28 mouse cellular contexts compared by ENCODE assay signal in the genomic region with DNA sequence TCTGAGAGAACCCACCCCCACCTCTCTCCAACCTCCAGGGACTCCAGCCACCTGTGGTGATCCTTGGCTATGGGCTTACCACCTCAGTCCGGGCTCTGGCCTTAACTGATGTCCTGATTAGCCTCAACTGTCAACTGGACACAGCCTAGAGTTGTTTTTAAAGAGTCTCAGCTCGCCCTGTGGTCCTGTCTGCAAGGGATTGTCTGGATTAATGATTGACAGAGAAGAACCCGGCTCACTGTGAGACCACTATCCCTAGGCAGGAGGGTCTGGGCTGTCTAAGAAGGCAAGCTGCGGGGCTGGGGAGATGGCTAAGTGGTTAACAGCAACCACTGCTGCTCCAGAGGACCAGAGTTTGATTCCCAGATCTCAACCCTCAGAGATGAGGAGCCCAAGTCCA. TPM values are rescaled to one million over a fixed set of nuclear protein-coding genes. Genes with fewer than 3 reads are reported as not detected.
DNase-seq lines count a peak whose midpoint lies in the region; ATAC-seq and TF ChIP-seq lines count a peak whose summit lies in the region.
"Had no signal": no experiment of that assay in that cellular context is flagged by ENCODE, and none has a peak within 500 bp of the region (broad histone marks: within the 10 kb centered on the region; RNA-seq: fewer than 3 reads in every experiment).

No protein-coding gene starts in this region.

- no peaks in the 10 kb centered on the region for H3K36me3 ChIP-seq in intestine, embryonic 16.5 days (ENCODE audit: control insufficient read depth, insufficient read depth, low read length)
- H3K36me3 ChIP-seq in intestine, postnatal 0 days (ENCODE audit: control insufficient read depth, insufficient read depth) = peaks cover 34% of the 10 kb centered on the region
- H3K36me3 ChIP-seq in liver, postnatal 0 days (replicated peaks; ENCODE audit: insufficient read depth, low read length) = no peaks in the 10 kb centered on the region
- H3K36me3 ChIP-seq in kidney, embryonic 15.5 days = no peaks in the 10 kb centered on the region
- H3K36me3 ChIP-seq in stomach, embryonic 15.5 days = no peaks in the 10 kb centered on the region
- H3K36me3 ChIP-seq: embryonic facial prominence, embryonic 15.5 days; forebrain, embryonic 15.5 days; heart, embryonic 13.5 days; limb, embryonic 15.5 days; midbrain, embryonic 10.5 days; neural tube, embryonic 13.5 days had no signal

- peaks cover 25% of the 10 kb centered on the region for H3K4me1 ChIP-seq in intestine, embryonic 16.5 days (ENCODE audit: control insufficient read depth, insufficient read depth, low read length)
- H3K4me1 ChIP-seq in intestine, postnatal 0 days (replicated peaks; ENCODE audit: control insufficient read depth, insufficient read depth, low read length) = 0 out of 2 replicates have a peak, but pooled peaks cover 5% of the 10 kb centered on the region
- H3K4me1 ChIP-seq in liver, postnatal 0 days (ENCODE audit: insufficient read depth) = peaks cover 12% of the 10 kb centered on the region
- H3K4me1 ChIP-seq in kidney, embryonic 15.5 days = peaks cover 13% of the 10 kb centered on the region
- peaks cover 20% of the 10 kb centered on the region for H3K4me1 ChIP-seq in stomach, embryonic 15.5 days

- H3K4me2 ChIP-seq in intestine, embryonic 16.5 days (ENCODE audit: low read depth, low read length) = no peak overlapping the region
- H3K4me2 ChIP-seq in intestine, postnatal 0 days (replicated peaks; ENCODE audit: low read depth) = no peak overlapping the region
- no peak overlapping the region for H3K4me2 ChIP-seq in liver, postnatal 0 days (ENCODE audit: low read depth, low read length)
- H3K4me2 ChIP-seq in kidney, embryonic 15.5 days = no peak overlapping the region
- no peak overlapping the region for H3K4me2 ChIP-seq in stomach, embryonic 15.5 days
- H3K4me2 ChIP-seq: embryonic facial prominence, embryonic 15.5 days; forebrain, embryonic 15.5 days; heart, embryonic 13.5 days; hindbrain, embryonic 14.5 days; limb, embryonic 15.5 days; neural tube, embryonic 13.5 days had no signal

- TF ChIP-seq EP300 in liver, postnatal 0 days (IDR thresholded peaks at IDR 0.05; ENCODE audit: low read depth) = no peak

- WGBS in intestine, embryonic 16.5 days = 19% methylated on average over 4 of the region's 4 CpGs
- WGBS in intestine, postnatal 0 days = 32% methylated on average over 4 of the region's 4 CpGs
- 36% methylated on average over 4 of the region's 4 CpGs for WGBS in liver, postnatal 0 days (ENCODE audit: insufficient replicate concordance)
- WGBS in kidney, embryonic 15.5 days = 40% methylated on average over 4 of the region's 4 CpGs
- 41% methylated on average over 4 of the region's 4 CpGs for WGBS in stomach, embryonic 15.5 days

- H3K9ac ChIP-seq in intestine, embryonic 16.5 days (ENCODE audit: low read depth, low read length) = 0 out of 2 replicates have a peak overlapping the region, but pooled peaks have one; percentile 11
- no peak overlapping the region for H3K9ac ChIP-seq in intestine, postnatal 0 days (ENCODE audit: low read depth, low read length)
- H3K9ac ChIP-seq in liver, postnatal 0 days (replicated peaks) = no peak overlapping the region
- no peak overlapping the region for H3K9ac ChIP-seq in kidney, embryonic 15.5 days
- H3K9ac ChIP-seq in stomach, embryonic 15.5 days = no peak overlapping the region
- H3K9ac ChIP-seq: embryonic facial prominence, embryonic 15.5 days; forebrain, embryonic 15.5 days; heart, embryonic 13.5 days; hindbrain, embryonic 14.5 days; limb, embryonic 15.5 days; neural tube, embryonic 13.5 days had no signal

- no peaks in the 10 kb centered on the region for H3K9me3 ChIP-seq in intestine, embryonic 16.5 days (ENCODE audit: control insufficient read depth, low read length)
- no peaks in the 10 kb centered on the region for H3K9me3 ChIP-seq in intestine, postnatal 0 days (ENCODE audit: control insufficient read depth)
- no peaks in the 10 kb centered on the region for H3K9me3 ChIP-seq in liver, postnatal 0 days (ENCODE audit: low read length)
- H3K9me3 ChIP-seq in kidney, embryonic 15.5 days (replicated peaks) = no peaks in the 10 kb centered on the region
- no peaks in the 10 kb centered on the region for H3K9me3 ChIP-seq in stomach, embryonic 15.5 days
- H3K9me3 ChIP-seq: embryonic facial prominence, embryonic 15.5 days; forebrain, embryonic 15.5 days; heart, embryonic 13.5 days; limb, embryonic 15.5 days; midbrain, embryonic 10.5 days; neural tube, embryonic 13.5 days had no signal

- no peak overlapping the region for H3K4me3 ChIP-seq in intestine, embryonic 16.5 days (ENCODE audit: low read length)
- H3K4me3 ChIP-seq in intestine, postnatal 0 days (ENCODE audit: low read depth, low read length) = no peak overlapping the region
- H3K4me3 ChIP-seq in liver, postnatal 0 days (ENCODE audit: low read depth, low read length) = no peak overlapping the region
- no peak overlapping the region for H3K4me3 ChIP-seq in kidney, embryonic 15.5 days (replicated peaks)
- no peak overlapping the region for H3K4me3 ChIP-seq in stomach, embryonic 15.5 days (replicated peaks)
- H3K4me3 ChIP-seq: embryonic facial prominence, embryonic 15.5 days; forebrain, embryonic 15.5 days; heart, embryonic 13.5 days; limb, embryonic 15.5 days; midbrain, embryonic 10.5 days; myocyte; neural tube, embryonic 13.5 days had no signal

- ATAC-seq in intestine, embryonic 16.5 days = no peak; the same call in 1 of the 2 replicates
- ATAC-seq in intestine, postnatal 0 days = no peak
- peak; percentile 51; the same call in 1 of the 2 replicates for ATAC-seq in liver, postnatal 0 days
- peak; percentile 64 for ATAC-seq in kidney, embryonic 15.5 days (replicated peaks; ENCODE audit: low FRiP score)
- ATAC-seq in stomach, embryonic 15.5 days (ENCODE audit: insufficient read depth, low FRiP score, low read depth) = peak; percentile 37; the same call in 1 of the 2 replicates

- DNase-seq in liver, postnatal 0 days = no peak
- no peak for DNase-seq in liver
- DNase-seq in urinary bladder, postnatal 10 days (ENCODE audit: low spot score) = no peak
- DNase-seq: adrenal gland, postnatal 25 days; cerebellum, adult 8-10 months; gastrocnemius, postnatal 14 days; heart, adult 11 months; heart, postnatal 14 days; left cerebral cortex, postnatal 4 days; thymus, adult 2 months had no signal

- no peaks in the 10 kb centered on the region for H3K27me3 ChIP-seq in intestine, embryonic 16.5 days (replicated peaks; ENCODE audit: control insufficient read depth, insufficient read depth, low read length)
- H3K27me3 ChIP-seq in intestine, postnatal 0 days (replicated peaks; ENCODE audit: control insufficient read depth, insufficient read depth, low read length) = no peaks in the 10 kb centered on the region
- no peaks in the 10 kb centered on the region for H3K27me3 ChIP-seq in liver, postnatal 0 days (ENCODE audit: insufficient read depth, low read length)
- H3K27me3 ChIP-seq in kidney, embryonic 15.5 days = peaks cover 13% of the 10 kb centered on the region
- no peaks in the 10 kb centered on the region for H3K27me3 ChIP-seq in stomach, embryonic 15.5 days (replicated peaks)
- H3K27me3 ChIP-seq: embryonic facial prominence, embryonic 15.5 days; forebrain, embryonic 15.5 days had no signal

- no peak for TF ChIP-seq CTCF in intestine, postnatal 0 days (IDR thresholded peaks at IDR 0.05; ENCODE audit: low read depth)
- no peak for TF ChIP-seq CTCF in liver, postnatal 0 days (IDR thresholded peaks at IDR 0.05; ENCODE audit: low read depth)

- H3K27ac ChIP-seq in intestine, embryonic 16.5 days (ENCODE audit: low read length) = no peak overlapping the region
- no peak overlapping the region for H3K27ac ChIP-seq in intestine, postnatal 0 days (ENCODE audit: low read depth, low read length)
- no peak overlapping the region for H3K27ac ChIP-seq in liver, postnatal 0 days (ENCODE audit: low read depth)
- H3K27ac ChIP-seq in kidney, embryonic 15.5 days = peak overlapping the region; percentile 87
- H3K27ac ChIP-seq in stomach, embryonic 15.5 days = no peak overlapping the region
- H3K27ac ChIP-seq: embryonic facial prominence, embryonic 15.5 days; forebrain, embryonic 15.5 days; heart, embryonic 13.5 days; hindbrain, embryonic 14.5 days; limb, embryonic 15.5 days; midbrain, embryonic 10.5 days; neural tube, embryonic 13.5 days had no signal

RNA-seq across cellular contexts. Expression of a gene that starts 6.9 kb away (rescaled TPM):
- polyA plus RNA-seq in intestine, embryonic 16.5 days (2015; fragmentation: Nextera tagmentation; extraction: Ambion mirVana) = 62.2 and 69.3 TPM in 2 replicates
- 75.4 and 93.3 TPM in 2 replicates for polyA plus RNA-seq in intestine, postnatal 0 days (2015; fragmentation: Nextera tagmentation; extraction: Ambion mirVana)
- polyA plus RNA-seq in liver, postnatal 0 days (2015; fragmentation: Nextera tagmentation; extraction: Ambion mirVana) = 8.2 and 8.6 TPM in 2 replicates
- polyA plus RNA-seq in kidney, embryonic 15.5 days (2015; fragmentation: Nextera tagmentation; extraction: Ambion mirVana) = 8.3 and 9.6 TPM in 2 replicates
- polyA plus RNA-seq in stomach, embryonic 15.5 days (2015; fragmentation: Nextera tagmentation; extraction: Ambion mirVana) = 9.5 and 14.2 TPM in 2 replicates
- polyA plus RNA-seq: brain, embryonic 14.5 days; hindbrain, embryonic 14.5 days; midbrain, embryonic 10.5 days; myocyte had no signal

RNA-seq across cellular contexts. Expression of a gene that starts 9.6 kb away (rescaled TPM):
- polyA plus RNA-seq in intestine, embryonic 16.5 days (2015; fragmentation: Nextera tagmentation; extraction: Ambion mirVana) = not detected in 2 replicates
- polyA plus RNA-seq in intestine, postnatal 0 days (2015; fragmentation: Nextera tagmentation; extraction: Ambion mirVana) = not detected in 2 replicates
- not detected in 2 replicates for polyA plus RNA-seq in liver, postnatal 0 days (2015; fragmentation: Nextera tagmentation; extraction: Ambion mirVana)
- polyA plus RNA-seq in kidney, embryonic 15.5 days (2015; fragmentation: Nextera tagmentation; extraction: Ambion mirVana) = not detected in 2 replicates
- not detected in 2 replicates for polyA plus RNA-seq in stomach, embryonic 15.5 days (2015; fragmentation: Nextera tagmentation; extraction: Ambion mirVana)
- polyA plus RNA-seq: brain, embryonic 14.5 days; embryonic facial prominence, embryonic 15.5 days; forebrain, embryonic 15.5 days; heart, embryonic 13.5 days; hindbrain, embryonic 14.5 days; intestine, embryonic 14.5 days; large intestine, adult 2 months; limb, embryonic 15.5 days; midbrain, embryonic 10.5 days; midbrain, embryonic 16.5 days; myocyte; neural tube, embryonic 13.5 days; spleen, adult 2 months; thymus, adult 2 months; urinary bladder, adult 2 months had no signal

RNA-seq across cellular contexts. Expression of a gene that starts 36.0 kb away (rescaled TPM):
- 69.2 and 73.7 TPM in 2 replicates for polyA plus RNA-seq in intestine, embryonic 16.5 days (2015; fragmentation: Nextera tagmentation; extraction: Ambion mirVana)
- polyA plus RNA-seq in intestine, postnatal 0 days (2015; fragmentation: Nextera tagmentation; extraction: Ambion mirVana) = 79.2 and 85.3 TPM in 2 replicates
- polyA plus RNA-seq in liver, postnatal 0 days (2015; fragmentation: Nextera tagmentation; extraction: Ambion mirVana) = 21.9 and 22.7 TPM in 2 replicates
- 42.6 and 43.9 TPM in 2 replicates for polyA plus RNA-seq in kidney, embryonic 15.5 days (2015; fragmentation: Nextera tagmentation; extraction: Ambion mirVana)
- polyA plus RNA-seq in stomach, embryonic 15.5 days (2015; fragmentation: Nextera tagmentation; extraction: Ambion mirVana) = 64.9 and 65.4 TPM in 2 replicates

RNA-seq across cellular contexts. Expression of a gene that starts 47.6 kb away (rescaled TPM):
- 3.2 and 3.3 TPM in 2 replicates for polyA plus RNA-seq in intestine, embryonic 16.5 days (2015; fragmentation: Nextera tagmentation; extraction: Ambion mirVana)
- polyA plus RNA-seq in intestine, postnatal 0 days (2015; fragmentation: Nextera tagmentation; extraction: Ambion mirVana) = 3.0 and 3.4 TPM in 2 replicates
- 0.06 TPM in 1 of 2 replicates, not detected in the other for polyA plus RNA-seq in liver, postnatal 0 days (2015; fragmentation: Nextera tagmentation; extraction: Ambion mirVana)
- 0.38 and 0.48 TPM in 2 replicates for polyA plus RNA-seq in kidney, embryonic 15.5 days (2015; fragmentation: Nextera tagmentation; extraction: Ambion mirVana)
- polyA plus RNA-seq in stomach, embryonic 15.5 days (2015; fragmentation: Nextera tagmentation; extraction: Ambion mirVana) = 1.8 and 2.3 TPM in 2 replicates

Comparison
In these comparisons a context has a peak if more than half of its experiments do, and no peak if none do; other contexts are left out.
1. ATAC-seq: peak in liver, postnatal 0 days (single experiment), kidney, embryonic 15.5 days (single experiment) and stomach, embryonic 15.5 days (single experiment); none in intestine, embryonic 16.5 days (single experiment) and intestine, postnatal 0 days (single experiment).